Mouse (Mus musculus) stomach, embryonic 14.5 days (tissue): ENCODE results near the gene Rnf115. TPM values are rescaled to one million over a fixed set of nuclear protein-coding genes. Genes with fewer than 3 reads are reported as not detected.
"Not testable (repeated sequence)": the region's sequence is repeated elsewhere in the genome, so short reads cannot be mapped to it uniquely, and the experiment has no call there.

Experiments
- ATAC-seq: fragments of 200-750 bp; cut with Nextera tagmentation; 2 replicates; pipeline ENCODE4 v1.8.0; 2017; ENCODE audit warnings: low read depth, moderate TSS enrichment; ENCODE audit not compliant: insufficient number of reproducible peaks, insufficient read depth, low FRiP score
- H3K27ac ChIP-seq: fragments of 300-500 bp; sonication (generic); 2 replicates; pipeline ENCODE4 v1.5.1; 2014; ENCODE audit warnings: mild to moderate bottlenecking, low read length, moderate library complexity, mixed read lengths
- H3K27me3 ChIP-seq: fragments of 300-500 bp; sonication (generic); 2 replicates; pipeline ENCODE4 v1.6.1; 2014; ENCODE audit warnings: low read length, control low read depth, mixed read lengths; ENCODE audit not compliant: control insufficient read depth, insufficient read depth
- H3K36me3 ChIP-seq: fragments of 300-500 bp; sonication (generic); 2 replicates; pipeline ENCODE4 v1.6.1; 2014; ENCODE audit warnings: mild to moderate bottlenecking, control low read depth, low read length, moderate library complexity, mixed read lengths; ENCODE audit not compliant: control insufficient read depth, insufficient read depth
- H3K4me1 ChIP-seq: fragments of 300-500 bp; sonication (generic); 2 replicates; pipeline ENCODE4 v1.6.1; 2014; ENCODE audit warnings: low read length, control low read depth, mixed read lengths; ENCODE audit not compliant: control insufficient read depth, insufficient read depth
- H3K4me2 ChIP-seq: fragments of 300-500 bp; sonication (generic); replicated peaks from 2 replicates; pipeline ENCODE4 v1.6.1; 2014; ENCODE audit warnings: low read depth, low read length, control low read depth
- H3K4me3 ChIP-seq: fragments of 300-500 bp; sonication (generic); 2 replicates; pipeline ENCODE4 v1.5.1; 2014; ENCODE audit warnings: low read depth, low read length, control low read depth
- H3K9ac ChIP-seq: fragments of 300-500 bp; sonication (generic); replicated peaks from 2 replicates; pipeline ENCODE4 v1.6.1; 2014; ENCODE audit warnings: low read depth, mild to moderate bottlenecking, control low read depth, low read length, moderate library complexity, mixed read lengths
- H3K9me3 ChIP-seq: fragments of 300-500 bp; sonication (generic); 2 replicates; pipeline ENCODE4 v1.6.1; 2016; ENCODE audit warnings: low read depth, low read length, control low read depth; ENCODE audit not compliant: control insufficient read depth
- WGBS: fragments of 180-500 bp; shearing (Covaris S2); extraction: QIAGEN DNeasy Blood & Tissue Kit; methylation state at CpG from one replicate; pipeline ENCODE4 v1.1.7; 2014; 5-methylcytosine and 5-hydroxymethylcytosine counted together
- polyA plus RNA-seq: library from polyadenylated mRNA; unstranded; fragments of >200 nt; fragmentation: Nextera tagmentation; extraction: Ambion mirVana; gene quantifications from 2 replicates; pipeline ENCODE4 v1.2.1, GENCODE M21; 2014

Gene Rnf115
- polyA plus RNA-seq = 41.1 and 42.1 TPM in 2 replicates

GRCm38 (mm10) chr3:96727343-96727827 lies at the start of gene Rnf115, which contains the start of gene Polr3c:
TSS of gene Rnf115 (plus strand) at chr3:96727664.
TSS of gene Polr3c (minus strand) at chr3:96727628.
- Histone ChIP-seq H3K9ac (peak within 1 kb of the TSS; percentile 76), H3K4me1 (peaks cover 16% of the 10 kb centered on the region; the same call in 1 of the 2 replicates), H3K4me3 (peak within 1 kb of the TSS; percentile 69), H3K27ac (peak within 1 kb of the TSS; percentile 70; the same call in 1 of the 2 replicates), H3K27me3 (no peaks in the 10 kb centered on the region), H3K9me3 (no peaks in the 10 kb centered on the region), H3K36me3 (peaks cover 10% of the 10 kb centered on the region), H3K4me2 (peak within 1 kb of the TSS; percentile 58)
- WGBS = under 1% methylated on average over 48 of the region's 52 CpGs
- peak; percentile 99 for ATAC-seq

GRCm38 (mm10) chr3:96678456-96678855 lies 49.0 kb upstream of the Rnf115 start:
- peak overlapping the region; percentile 21; the same call in 1 of the 2 replicates for H3K27ac ChIP-seq
- no peak for ATAC-seq
- no peaks in the 10 kb centered on the region for H3K27me3 ChIP-seq
- no peak overlapping the region for H3K4me2 ChIP-seq
- H3K36me3 ChIP-seq = no peaks in the 10 kb centered on the region
- 68% methylated on average over 7 of the region's 7 CpGs for WGBS
- no peak overlapping the region for H3K4me3 ChIP-seq
- no peak overlapping the region for H3K9ac ChIP-seq
- no peaks in the 10 kb centered on the region for H3K9me3 ChIP-seq
- H3K4me1 ChIP-seq = 0 out of 2 replicates have a peak, but pooled peaks cover 4% of the 10 kb centered on the region

GRCm38 (mm10) chr3:96679159-96679674 lies 48.2 kb upstream of the Rnf115 start:
- peak overlapping the region; percentile 21; the same call in 1 of the 2 replicates for H3K27ac ChIP-seq
- ATAC-seq = peak; percentile 19; the same call in 1 of the 2 replicates

GRCm38 (mm10) chr3:96680269-96680956 lies 47.1 kb upstream of the Rnf115 start:
- Histone ChIP-seq H3K4me3 (no peak overlapping the region), H3K36me3 (no peaks in the 10 kb centered on the region), H3K27ac (no peak overlapping the region), H3K9ac (no peak overlapping the region), H3K9me3 (no peaks in the 10 kb centered on the region), H3K4me2 (no peak overlapping the region), H3K4me1 (no peaks in the 10 kb centered on the region), H3K27me3 (no peaks in the 10 kb centered on the region)
- WGBS = 29% methylated on average over 12 of the region's 12 CpGs
- ATAC-seq = no peak

More at GRCm38 (mm10) chr3:96679159-96679674, 48.2 kb upstream of the Rnf115 start:
- Histone ChIP-seq H3K36me3 (no peaks in the 10 kb centered on the region), H3K27me3 (no peaks in the 10 kb centered on the region), H3K9ac (peak overlapping the region; percentile 10; the same call in 1 of the 2 replicates), H3K4me1 (0 out of 2 replicates have a peak, but pooled peaks cover 4% of the 10 kb centered on the region), H3K4me3 (no peak overlapping the region), H3K4me2 (no peak overlapping the region), H3K9me3 (no peaks in the 10 kb centered on the region)
- 23% methylated on average over 5 of the region's 5 CpGs for WGBS

- no peak for ATAC-seq
- 94% methylated on average over 3 of the region's 3 CpGs for WGBS
- Histone ChIP-seq H3K36me3 (no peaks in the 10 kb centered on the region), H3K4me2 (no peak overlapping the region), H3K4me1 (no peaks in the 10 kb centered on the region), H3K27ac (no peak overlapping the region), H3K9me3 (no peaks in the 10 kb centered on the region), H3K27me3 (no peaks in the 10 kb centered on the region), H3K4me3 (no peak overlapping the region), H3K9ac (no peak overlapping the region)
Observed at GRCm38 (mm10) chr3:96683496-96683895, 44.0 kb upstream of the Rnf115 start.

- Histone ChIP-seq H3K27me3 (no peaks in the 10 kb centered on the region), H3K4me2 (peak overlapping the region; percentile 38), H3K27ac (no peak overlapping the region), H3K4me3 (peak overlapping the region; percentile 10; the same call in 1 of the 2 replicates), H3K4me1 (no peaks in the 10 kb centered on the region), H3K36me3 (no peaks in the 10 kb centered on the region), H3K9me3 (no peaks in the 10 kb centered on the region), H3K9ac (no peak overlapping the region)
- ATAC-seq = no peak
- 45% methylated on average over 17 of the region's 17 CpGs for WGBS
Observed at GRCm38 (mm10) chr3:96684151-96684821, 43.2 kb upstream of the Rnf115 start.

GRCm38 (mm10) chr3:96684822-96685156 lies 42.7 kb upstream of the Rnf115 start:
- ATAC-seq = no peak
- no peaks in the 10 kb centered on the region for H3K36me3 ChIP-seq
- 0 out of 2 replicates have a peak overlapping the region, but pooled peaks have one; percentile 2 for H3K9ac ChIP-seq
- H3K4me3 ChIP-seq = peak overlapping the region; percentile 10; the same call in 1 of the 2 replicates
- H3K4me2 ChIP-seq = peak overlapping the region; percentile 38
- no peaks in the 10 kb centered on the region for H3K4me1 ChIP-seq
- no peaks in the 10 kb centered on the region for H3K27me3 ChIP-seq
- WGBS = 22% methylated on average over 28 of the region's 28 CpGs
- H3K27ac ChIP-seq = no peak overlapping the region
- no peaks in the 10 kb centered on the region for H3K9me3 ChIP-seq

GRCm38 (mm10) chr3:96686057-96686456 lies 41.4 kb upstream of the Rnf115 start:
- not testable (repeated sequence) for ATAC-seq, H3K4me3 ChIP-seq, H3K27ac ChIP-seq, H3K36me3 ChIP-seq, H3K27me3 ChIP-seq, H3K9me3 ChIP-seq, H3K4me2 ChIP-seq, H3K9ac ChIP-seq, H3K4me1 ChIP-seq
- WGBS = 93% methylated on average over 5 of the region's 5 CpGs
